Mouse (Mus musculus) spleen, adult 2 months (tissue): ENCODE measurements around the gene Nr2f6. TPM values are rescaled to one million over a fixed set of nuclear protein-coding genes. Genes with fewer than 3 reads are reported as not detected.
A peak's percentile ranks its signal among the peaks of the same experiment; 100 is the strongest.

Experiments used
- DNase-seq, 2 experiments: peaks; one replicate each; pipeline versions ENCODE4 v3.0.0 to v3.0.0-alpha.2; 2012 to 2021; ENCODE audit warnings: low spot score in 2 of 2, low read depth in 1 of 2
- H3K27ac ChIP-seq: fragments of 200-500 bp; 2 replicates; pipeline ENCODE4 v1.5.1; 2012; ENCODE audit warnings: low read length, inconsistent platforms; ENCODE audit not compliant: insufficient read depth
- H3K27me3 ChIP-seq: fragments of 200-500 bp; 2 replicates; pipeline ENCODE4 v1.6.1; 2012; ENCODE audit warnings: mild to moderate bottlenecking, moderate library complexity, low read length, inconsistent platforms; ENCODE audit not compliant: control insufficient read depth, insufficient read depth
- H3K36me3 ChIP-seq: fragments of 200-500 bp; 2 replicates; pipeline ENCODE4 v1.6.1; 2012; ENCODE audit warnings: mild to moderate bottlenecking, low read length, inconsistent platforms; ENCODE audit not compliant: control insufficient read depth, insufficient read depth
- H3K4me1 ChIP-seq: fragments of 200-500 bp; 2 replicates; pipeline ENCODE4 v1.6.1; 2011; ENCODE audit warnings: inconsistent platforms; ENCODE audit not compliant: control insufficient read depth, insufficient read depth, insufficient read length
- H3K4me3 ChIP-seq: fragments of 200-500 bp; 2 replicates; pipeline ENCODE4 v1.5.1; 2011; ENCODE audit warnings: mild to moderate bottlenecking, inconsistent platforms; ENCODE audit not compliant: insufficient read depth, insufficient read length; ENCODE audit errors: extremely low read depth
- CTCF ChIP-seq: fragments of 200-500 bp; IDR thresholded peaks from 2 replicates; pipeline ENCODE4 v1.5.1; 2011; ENCODE audit warnings: mild to moderate bottlenecking, inconsistent platforms; ENCODE audit not compliant: insufficient read depth, insufficient read length, insufficient replicate concordance; ENCODE audit errors: extremely low read depth
- POLR2A ChIP-seq: fragments of 200-500 bp; IDR thresholded peaks from 2 replicates; pipeline ENCODE4 v1.6.1; 2011; ENCODE audit warnings: low read depth, low read length, inconsistent platforms
- WGBS: fragments of 180-500 bp; shearing (Covaris S2); methylation state at CpG from one replicate; pipeline ENCODE4 v1.1.7; 2018; 5-methylcytosine and 5-hydroxymethylcytosine counted together
- polyA plus RNA-seq: library from polyadenylated mRNA; depleted of rRNA; stranded (reverse); fragments of >200 nt; gene quantifications from 2 replicates; pipeline ENCODE4 v1.2.3, GENCODE M21; 2012

Nr2f6 gene
- polyA plus RNA-seq, 1 experiment = 59.4 TPM

DNA sequence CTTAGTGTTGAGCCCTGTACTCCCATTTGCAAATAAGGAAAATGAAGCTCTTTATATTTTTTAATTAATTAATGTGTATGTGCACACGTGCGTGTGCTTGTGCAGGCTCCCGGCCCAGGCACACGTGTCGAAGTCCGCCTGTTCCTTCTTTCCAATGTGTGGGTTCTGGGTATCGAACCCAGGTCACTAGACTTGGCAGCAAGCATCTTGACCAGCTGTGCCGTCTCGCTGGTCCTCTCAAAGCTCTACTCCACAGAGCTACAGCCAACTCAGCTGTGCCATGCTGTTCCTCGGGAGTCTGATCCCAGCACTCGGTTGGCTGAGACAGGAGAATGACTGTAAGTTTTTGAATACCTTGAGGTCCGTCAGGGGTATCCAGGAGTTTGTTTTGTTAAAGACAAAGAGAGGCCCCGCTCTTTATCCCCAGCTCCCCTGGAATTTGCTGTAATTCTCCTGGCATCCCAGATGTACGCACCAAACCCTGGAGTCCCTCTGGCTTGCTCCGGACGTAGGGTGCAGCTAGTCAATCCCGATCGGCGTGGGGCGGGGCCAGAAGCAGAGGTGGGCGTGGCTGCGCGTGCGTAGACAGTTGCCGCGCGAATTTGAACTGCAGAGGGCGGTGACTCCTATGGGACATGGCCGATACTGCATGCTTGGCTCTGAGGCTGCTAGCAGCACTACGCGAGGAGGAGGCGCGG is 23.8 kb upstream of the Nr2f6 start, which contains the start of gene Ankle1:
Gene Ankle1, plus strand, starts transcription at position 610 of the 698 bp plus-strand sequence.
- no peak within 1 kb of the TSS for H3K27ac ChIP-seq
- WGBS = 12% methylated on average over 33 of the region's 33 CpGs
- peak; percentile 72 to 92 for DNase-seq
- H3K4me1 ChIP-seq = peaks cover 13% of the 10 kb centered on the region
- H3K4me3 ChIP-seq = peak within 1 kb of the TSS; percentile 46
- H3K36me3 ChIP-seq = no peaks in the 10 kb centered on the region
- no peaks in the 10 kb centered on the region for H3K27me3 ChIP-seq
- TF ChIP-seq CTCF (peak; percentile 51; the same call in 1 of the 2 replicates), POLR2A (no peak)

DNA sequence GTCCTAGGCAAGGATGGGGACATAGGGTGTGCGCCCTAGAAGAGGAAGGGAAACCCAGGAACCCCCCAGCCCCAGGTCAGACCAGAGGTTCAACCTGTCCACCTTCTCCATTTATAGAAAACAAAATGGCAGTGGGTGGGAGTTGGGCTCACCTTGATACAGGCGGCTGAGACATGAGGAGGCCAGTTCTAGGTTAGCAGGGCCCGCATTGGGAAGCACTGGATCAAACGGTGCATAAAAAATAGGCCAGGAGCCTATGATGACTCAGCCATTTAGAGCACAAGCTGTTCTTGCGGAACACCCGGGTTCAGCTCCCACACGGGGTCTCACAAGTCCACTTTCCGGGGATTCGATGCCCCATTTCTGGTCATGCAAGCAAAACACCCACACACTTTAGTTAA is 23.2 kb upstream of the Nr2f6 start:
- no peak overlapping the region for H3K4me3 ChIP-seq
- DNase-seq = no peak
- H3K27ac ChIP-seq = no peak overlapping the region
- peaks cover 13% of the 10 kb centered on the region for H3K4me1 ChIP-seq
- TF ChIP-seq POLR2A = no peak
- H3K36me3 ChIP-seq = no peaks in the 10 kb centered on the region
- 71% methylated on average over 9 of the region's 9 CpGs for WGBS
- H3K27me3 ChIP-seq = no peaks in the 10 kb centered on the region

DNA sequence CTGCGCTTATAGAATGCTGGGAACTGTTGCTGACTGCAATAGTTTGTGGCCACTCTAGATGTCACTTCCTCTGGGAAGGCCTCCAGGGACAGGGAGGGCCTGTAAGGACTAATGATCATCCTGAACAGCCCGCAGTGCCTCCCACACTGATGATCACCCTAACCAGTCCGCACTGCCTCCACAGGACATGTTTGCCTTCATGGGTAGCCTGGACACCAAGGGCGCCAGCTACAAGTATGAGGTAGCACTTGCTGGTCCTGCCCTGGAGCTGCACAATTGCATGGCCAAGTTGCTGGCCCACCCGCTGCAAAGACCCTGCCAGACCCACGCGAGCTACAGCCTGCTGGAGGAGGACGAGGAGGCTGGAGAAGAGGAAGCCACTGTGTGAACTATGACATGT is 22.3 kb upstream of the Nr2f6 start:
- TF ChIP-seq CTCF = no peak
- H3K27ac ChIP-seq = no peak overlapping the region
- WGBS = 92% methylated on average over 8 of the region's 8 CpGs
- H3K4me3 ChIP-seq = no peak overlapping the region
- H3K27me3 ChIP-seq = no peaks in the 10 kb centered on the region
- peaks cover 13% of the 10 kb centered on the region for H3K4me1 ChIP-seq
- no peak for DNase-seq
- H3K36me3 ChIP-seq = 0 out of 2 replicates have a peak, but pooled peaks cover 3% of the 10 kb centered on the region

DNA sequence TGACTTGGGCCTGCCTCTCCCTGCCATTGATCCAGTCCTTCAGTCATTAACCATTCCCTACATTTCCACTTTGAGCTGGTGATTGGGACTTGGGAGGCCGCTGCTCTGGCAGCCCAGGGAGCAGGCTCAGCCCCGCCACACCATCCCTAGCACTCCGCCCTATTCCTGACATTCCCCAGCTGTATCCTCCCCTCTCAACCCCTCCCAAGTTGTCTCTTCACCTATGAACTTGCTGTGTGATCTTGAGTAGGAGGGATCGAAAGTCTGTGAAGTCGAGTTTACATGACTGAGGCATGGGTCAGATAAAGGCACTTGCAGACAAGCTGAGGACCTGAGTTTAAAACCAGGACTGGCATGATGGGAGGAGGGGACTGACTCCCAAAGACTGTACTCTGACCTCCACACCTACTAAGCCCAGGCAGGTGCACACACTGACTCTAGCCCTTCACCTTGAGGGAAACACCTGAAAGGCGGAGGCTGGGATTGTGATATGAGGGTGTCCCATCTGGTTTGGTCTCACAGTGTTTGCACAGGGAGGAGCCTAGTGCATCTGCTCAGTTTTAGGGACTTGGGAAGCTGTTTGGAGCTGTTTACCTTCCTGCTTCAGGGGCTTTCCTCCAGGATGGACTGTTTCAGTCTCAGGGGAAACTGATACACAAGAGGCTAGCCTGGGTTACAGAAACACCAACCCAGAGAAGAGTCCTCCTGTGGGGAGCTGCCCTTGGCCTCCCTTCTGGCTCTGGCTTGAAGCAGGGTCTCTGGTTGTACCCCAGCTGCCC is 21.5 kb upstream of the Nr2f6 start:
- Histone ChIP-seq H3K36me3 (peaks cover 7% of the 10 kb centered on the region; the same call in 1 of the 2 replicates), H3K4me1 (peaks cover 13% of the 10 kb centered on the region)
- TF ChIP-seq CTCF (no peak), POLR2A (no peak)

DNA sequence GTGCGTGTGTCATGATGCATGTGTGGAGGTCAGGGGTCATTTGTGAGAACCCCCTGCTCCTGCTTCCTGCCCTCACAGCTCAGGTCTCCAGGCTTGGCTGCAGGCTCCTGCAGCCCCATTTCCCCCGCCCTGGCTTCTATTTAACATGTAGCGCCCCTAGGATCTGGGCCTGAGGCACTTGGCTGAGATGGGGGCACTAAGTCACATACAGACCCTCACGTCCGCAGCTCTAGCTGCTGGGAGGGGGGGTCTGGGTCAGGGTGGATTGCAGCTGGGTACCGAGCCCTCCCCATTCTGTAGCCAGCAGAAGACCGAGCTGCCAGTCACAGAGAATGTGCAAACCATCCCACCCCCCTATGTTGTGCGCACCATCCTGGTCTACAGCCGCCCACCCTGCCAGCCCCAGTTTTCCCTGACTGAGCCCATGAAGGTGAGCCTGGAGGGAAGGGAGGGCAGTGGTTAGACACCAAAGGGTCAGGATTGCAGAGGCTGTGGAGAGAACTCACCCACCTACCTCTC is 20.7 kb upstream of the Nr2f6 start:
- TF ChIP-seq CTCF (no peak), POLR2A (no peak)
- Histone ChIP-seq H3K36me3 (peaks cover 7% of the 10 kb centered on the region; the same call in 1 of the 2 replicates), H3K27me3 (no peaks in the 10 kb centered on the region), H3K27ac (no peak overlapping the region), H3K4me1 (peaks cover 16% of the 10 kb centered on the region), H3K4me3 (no peak overlapping the region)
- 94% methylated on average over 9 of the region's 9 CpGs for WGBS
- no peak for DNase-seq

More for the DNA sequence above, 21.5 kb upstream of the Nr2f6 start:
- no peaks in the 10 kb centered on the region for H3K27me3 ChIP-seq
- no peak for DNase-seq
- no peak overlapping the region for H3K27ac ChIP-seq
- WGBS = 92% methylated on average over 6 of the region's 6 CpGs
- no peak overlapping the region for H3K4me3 ChIP-seq

DNA sequence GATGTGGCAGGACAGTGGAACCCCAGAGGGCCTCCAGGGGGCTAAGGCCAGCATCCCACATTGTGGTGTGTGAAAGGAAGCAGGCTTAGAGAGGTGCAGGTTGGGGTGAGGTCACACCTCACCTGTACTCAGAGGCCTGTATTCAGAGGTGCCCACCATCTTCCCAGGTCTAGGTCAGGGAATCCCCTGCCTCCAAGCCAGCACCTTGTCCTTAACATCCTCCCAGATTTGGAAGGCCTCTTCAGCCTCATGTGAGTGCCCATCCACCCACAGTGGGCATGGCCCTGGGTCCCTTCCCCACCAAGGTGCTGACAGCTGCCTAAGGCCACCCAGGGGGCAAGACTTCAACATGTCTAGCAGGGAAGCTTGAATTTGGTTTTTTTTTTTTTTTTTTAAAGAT is 19.7 kb upstream of the Nr2f6 start:
- H3K36me3 ChIP-seq = peaks cover 7% of the 10 kb centered on the region; the same call in 1 of the 2 replicates
- TF ChIP-seq CTCF (no peak), POLR2A (no peak)
- DNase-seq = no peak

More for the DNA sequence above, 19.7 kb upstream of the Nr2f6 start:
- H3K4me3 ChIP-seq = no peak overlapping the region
- H3K27me3 ChIP-seq = no peaks in the 10 kb centered on the region
- H3K4me1 ChIP-seq = peaks cover 14% of the 10 kb centered on the region
- no peak overlapping the region for H3K27ac ChIP-seq
